Mouse (Mus musculus): Measurements from ENCODE around the gene Flywch2.

DNA sequence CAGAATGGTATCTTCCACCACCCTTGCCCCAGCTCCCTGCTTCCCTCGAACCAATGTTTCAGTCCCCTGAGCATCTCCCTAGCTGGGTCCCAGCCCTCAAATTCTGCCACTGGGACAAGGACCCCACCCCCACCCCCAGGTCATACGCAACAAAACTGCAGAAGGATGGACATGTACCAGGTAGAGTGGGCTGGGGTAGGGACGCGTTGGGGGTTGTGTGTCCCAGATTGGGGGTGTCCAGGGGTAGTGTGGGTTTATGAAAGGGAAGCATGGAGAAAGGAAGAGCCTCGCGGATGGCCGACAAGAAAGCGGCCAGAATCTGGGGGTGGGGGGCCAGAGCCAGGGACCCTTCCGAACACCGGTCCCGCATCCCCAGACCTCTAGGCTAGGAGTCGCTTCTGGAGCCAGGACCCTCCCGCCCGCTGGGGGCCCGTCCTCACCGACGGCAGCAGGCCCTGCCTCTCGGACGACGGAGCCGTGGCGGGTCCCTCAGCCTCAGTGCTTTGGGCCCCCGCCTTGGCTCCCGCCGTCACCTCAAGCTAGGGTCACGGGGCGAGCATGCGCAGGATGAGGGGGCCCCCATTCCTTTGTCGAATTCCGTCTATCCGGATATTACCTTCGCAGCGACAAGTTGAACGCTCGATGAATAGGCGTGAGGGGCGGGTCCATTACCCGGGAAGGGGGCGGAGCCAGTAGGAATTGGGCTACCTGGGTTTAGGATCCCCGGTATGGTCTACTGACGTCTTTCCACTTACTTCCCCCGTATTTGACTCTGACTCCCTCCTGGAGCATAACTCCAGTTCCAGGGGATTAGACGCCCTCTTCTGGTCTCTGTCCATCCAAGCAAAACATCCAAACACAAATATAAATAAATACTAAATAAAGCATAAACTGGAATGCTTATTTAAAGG is at the start of gene Flywch2:
- no peak for TF ChIP-seq CTCF (IDR thresholded peaks at IDR 0.05; ENCODE audit: control insufficient read depth, insufficient read depth, insufficient read length)
- TF ChIP-seq CEBPB (IDR thresholded peaks at IDR 0.05; ENCODE audit: low read depth): no peak
- TF ChIP-seq MYOG (IDR thresholded peaks at IDR 0.05; ENCODE audit: control insufficient read depth, extremely low read depth, insufficient read length): no peak
- no peak for TF ChIP-seq MYOD1 (IDR thresholded peaks at IDR 0.05; ENCODE audit: control insufficient read depth, insufficient read length, low read depth)
